Mouse (Mus musculus) liver, embryonic 14.5 days (tissue): Measurements from ENCODE around the gene Sgcd. TPM values are rescaled to one million over a fixed set of nuclear protein-coding genes. Genes with fewer than 3 reads are reported as not detected.

Source experiments
- ATAC-seq: fragments of 200-750 bp; cut with Nextera tagmentation; 2 replicates; pipeline ENCODE4 v1.8.0; 2017; ENCODE audit warnings: moderate number of reproducible peaks, mild to moderate bottlenecking, moderate library complexity; ENCODE audit not compliant: insufficient read depth
- DNase-seq, 3 experiments: peaks; one replicate each; pipeline ENCODE4 v3.0.0-alpha.2; 2012 to 2013; ENCODE audit warnings: low read depth in 3 of 3, low spot score in 3 of 3
- H3K27ac ChIP-seq: fragments of 300-500 bp; sonication (generic); 2 replicates; pipeline ENCODE4 v1.5.1; 2014; ENCODE audit warnings: moderate library complexity, mild to moderate bottlenecking, control low read depth, inconsistent platforms
- H3K27me3 ChIP-seq: fragments of 300-500 bp; sonication (generic); 2 replicates; pipeline ENCODE4 v1.6.1; 2014; ENCODE audit warnings: mild to moderate bottlenecking, low read length, moderate library complexity; ENCODE audit not compliant: control insufficient read depth, insufficient read depth
- H3K36me3 ChIP-seq: fragments of 300-500 bp; sonication (generic); replicated peaks from 2 replicates; pipeline ENCODE4 v1.6.1; 2014; ENCODE audit warnings: low read depth; ENCODE audit not compliant: control insufficient read depth, insufficient read depth
- H3K4me1 ChIP-seq, 2 experiments: fragments of 200-500 bp in 1 of 2; fragments of 300-500 bp in 1 of 2; sonication (generic) in 1 of 2; replicated peaks; 2 replicates each; pipeline ENCODE4 v1.6.1; 2012 to 2014; ENCODE audit warnings: antibody characterized with exemption in 1 of 2, inconsistent platforms in 1 of 2, low read length in 1 of 2; ENCODE audit not compliant: control insufficient read depth in 2 of 2, insufficient read depth in 2 of 2
- H3K4me2 ChIP-seq: fragments of 300-500 bp; sonication (generic); 2 replicates; pipeline ENCODE4 v1.6.1; 2014; ENCODE audit warnings: low read depth, mild to moderate bottlenecking, control low read depth, moderate library complexity
- H3K4me3 ChIP-seq, 2 experiments: fragments of 200-500 bp in 1 of 2; fragments of 300-500 bp in 1 of 2; sonication (generic) in 1 of 2; 2 replicates each; pipeline ENCODE4 v1.5.1; 2012 to 2014; ENCODE audit warnings: low read depth in 2 of 2, low read length in 2 of 2, mild to moderate bottlenecking in 2 of 2, control low read depth in 1 of 2, inconsistent platforms in 1 of 2, moderate library complexity in 1 of 2; ENCODE audit not compliant: insufficient read depth in 1 of 2
- H3K9ac ChIP-seq: fragments of 300-500 bp; sonication (generic); replicated peaks from 2 replicates; pipeline ENCODE4 v1.6.1; 2014; ENCODE audit warnings: mild to moderate bottlenecking, control low read depth, moderate library complexity
- H3K9me3 ChIP-seq: fragments of 300-500 bp; sonication (generic); 2 replicates; pipeline ENCODE4 v1.6.1; 2016; ENCODE audit warnings: low read length, mixed read lengths; ENCODE audit not compliant: control insufficient read depth
- CTCF ChIP-seq: IDR thresholded peaks from 2 replicates; pipeline ENCODE4 v1.5.1; 2016; ENCODE audit warnings: antibody characterized with exemption, low read depth, control low read depth
- EP300 ChIP-seq: IDR thresholded peaks from 2 replicates; pipeline ENCODE4 v1.6.1; 2016; ENCODE audit warnings: antibody characterized with exemption, low read depth
- WGBS: fragments of 180-500 bp; shearing (Covaris S2); extraction: QIAGEN DNeasy Blood & Tissue Kit; methylation state at CpG from one replicate; pipeline ENCODE4 v1.1.7; 2014; ENCODE audit not compliant: insufficient replicate concordance; 5-methylcytosine and 5-hydroxymethylcytosine counted together
- polyA plus RNA-seq, 2 experiments: library from polyadenylated mRNA; depleted of rRNA in 1 of 2; stranded (reverse) in 1 of 2; unstranded in 1 of 2; fragments of >200 nt; fragmentation: Nextera tagmentation in 1 of 2; extraction: Ambion mirVana in 1 of 2; gene quantifications; 2 replicates each; pipeline versions ENCODE4 v1.2.1 to v1.2.3; 2012 to 2014

Sgcd gene
- polyA plus RNA-seq, 2 experiments = 0.04 to 0.08 TPM

DNA sequence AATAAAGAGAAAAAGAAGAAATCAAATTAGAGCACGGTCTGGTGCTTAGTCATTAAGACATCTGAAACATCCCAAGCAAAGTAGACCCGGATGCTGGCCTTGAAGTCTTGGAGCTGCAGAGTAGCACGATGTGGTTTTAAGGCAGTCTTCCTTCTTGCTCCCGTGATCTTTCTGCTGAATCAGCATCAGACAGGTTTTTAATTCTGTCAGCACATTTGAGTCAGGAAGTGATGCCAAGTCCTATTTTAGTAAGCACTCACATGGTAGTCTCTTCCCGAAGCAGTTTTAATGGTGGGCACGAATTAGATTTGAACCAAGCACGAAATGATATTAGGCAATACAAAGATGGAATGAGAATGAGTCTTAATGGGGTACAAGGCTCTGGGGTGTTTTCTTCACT is 789.7 kb downstream of the Sgcd start:
- ATAC-seq (no peak), DNase-seq (no peak)
- no peak overlapping the region for H3K4me3 ChIP-seq
- no peak overlapping the region for H3K4me2 ChIP-seq
- no peaks in the 10 kb centered on the region for H3K9me3 ChIP-seq
- no peaks in the 10 kb centered on the region for H3K36me3 ChIP-seq
- no peak for TF ChIP-seq EP300
- TF ChIP-seq CTCF = no peak
- no peaks in the 10 kb centered on the region for H3K27me3 ChIP-seq
- H3K4me1 ChIP-seq = no peaks in the 10 kb centered on the region
- H3K27ac ChIP-seq = no peak overlapping the region
- no peak overlapping the region for H3K9ac ChIP-seq
- 57% methylated on average over 7 of the region's 7 CpGs for WGBS

DNA sequence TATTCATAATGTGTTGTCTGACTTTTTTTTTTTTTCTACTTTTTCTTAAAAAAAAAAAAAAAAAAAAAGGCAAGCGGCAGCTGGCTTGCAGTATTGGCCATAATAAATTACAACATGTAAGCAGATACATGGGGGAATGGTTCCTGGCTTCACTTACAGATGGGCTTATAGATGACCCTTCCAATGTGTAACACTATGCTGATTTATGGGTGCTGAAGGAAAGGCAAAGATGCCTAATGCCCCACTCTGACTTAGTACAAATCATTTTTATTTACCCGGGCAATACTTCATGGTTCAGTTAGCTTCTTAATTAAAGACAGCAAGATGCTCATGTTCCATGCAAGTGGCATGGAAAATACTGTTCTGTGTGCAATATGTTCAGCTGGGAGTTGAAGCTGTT is 800.2 kb downstream of the Sgcd start:
- no peak for DNase-seq
- H3K27ac ChIP-seq = no peak overlapping the region
- H3K4me2 ChIP-seq = no peak overlapping the region
- no peaks in the 10 kb centered on the region for H3K9me3 ChIP-seq
- no peak overlapping the region for H3K9ac ChIP-seq
- H3K4me1 ChIP-seq = no peaks in the 10 kb centered on the region
- ATAC-seq = no peak
- H3K36me3 ChIP-seq = no peaks in the 10 kb centered on the region
- no peaks in the 10 kb centered on the region for H3K27me3 ChIP-seq
- TF ChIP-seq CTCF = no peak
- 68% methylated on average over 2 of the region's 2 CpGs for WGBS
- H3K4me3 ChIP-seq = no peak overlapping the region

DNA sequence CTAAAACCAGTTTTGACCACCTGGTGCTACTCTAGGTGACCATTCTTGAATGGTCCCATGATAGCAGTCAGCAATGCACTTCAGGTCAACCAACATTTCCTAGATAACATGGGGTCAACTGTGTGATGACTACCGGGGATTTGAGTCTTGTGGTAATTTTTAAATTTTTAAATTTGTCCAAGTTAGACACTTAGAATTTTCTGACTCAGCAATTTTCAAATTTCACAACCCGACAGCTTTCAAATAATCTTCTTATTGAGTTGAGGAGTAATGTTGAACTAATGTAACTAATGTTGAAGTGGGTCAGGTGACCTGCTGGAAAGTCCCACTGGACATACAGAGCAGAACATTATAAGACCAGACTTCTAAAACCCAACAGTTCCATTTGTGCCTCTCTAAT is 813.8 kb downstream of the Sgcd start:
- H3K27me3 ChIP-seq = no peaks in the 10 kb centered on the region
- TF ChIP-seq CTCF = no peak
- TF ChIP-seq EP300 = no peak
- H3K9ac ChIP-seq = no peak overlapping the region
- DNase-seq = no peak
- no peaks in the 10 kb centered on the region for H3K4me1 ChIP-seq
- no peaks in the 10 kb centered on the region for H3K36me3 ChIP-seq
- H3K9me3 ChIP-seq = no peaks in the 10 kb centered on the region
- H3K4me2 ChIP-seq = no peak overlapping the region
- 52% methylated on average over 2 of the region's 2 CpGs for WGBS
- H3K4me3 ChIP-seq = no peak overlapping the region
- ATAC-seq = no peak
- H3K27ac ChIP-seq = no peak overlapping the region

DNA sequence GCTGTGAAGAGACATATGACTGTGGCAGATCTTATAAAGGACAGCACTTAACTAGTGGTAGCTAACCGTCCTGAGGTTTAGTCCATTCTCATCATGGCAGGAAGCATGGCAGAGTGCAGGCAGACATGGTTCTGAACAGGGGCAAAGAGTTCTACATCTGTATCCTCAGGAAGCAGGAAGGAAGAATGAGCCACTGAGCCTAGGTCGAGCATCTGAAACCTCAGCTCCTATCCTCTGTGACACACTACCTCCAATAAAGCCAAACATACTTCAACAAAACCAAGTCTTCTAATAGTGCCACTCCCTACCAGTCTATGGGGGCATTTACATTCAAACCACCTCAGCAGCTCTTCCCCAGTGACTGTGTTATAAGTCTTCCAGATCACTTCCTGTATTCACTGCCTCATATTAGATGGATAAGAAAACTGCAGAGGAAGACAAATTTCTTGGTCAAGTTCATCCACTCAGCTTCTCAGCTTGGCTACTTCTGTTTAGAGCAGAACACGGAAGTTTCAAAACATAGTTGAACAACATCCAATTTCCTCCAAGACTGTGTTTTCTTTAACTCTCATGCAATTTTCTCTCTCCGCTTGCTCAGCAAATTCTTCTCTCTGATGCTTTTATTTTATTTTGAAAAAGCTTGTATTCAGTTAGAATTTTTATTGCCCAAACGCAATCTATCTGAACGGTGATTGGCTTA is 817.7 kb downstream of the Sgcd start:
- no peaks in the 10 kb centered on the region for H3K36me3 ChIP-seq
- no peak for DNase-seq
- ATAC-seq = no peak
- no peak overlapping the region for H3K27ac ChIP-seq
- no peak for TF ChIP-seq CTCF
- no peak for TF ChIP-seq EP300
- H3K9me3 ChIP-seq = no peaks in the 10 kb centered on the region
- H3K4me2 ChIP-seq = no peak overlapping the region
- H3K27me3 ChIP-seq = no peaks in the 10 kb centered on the region
- H3K4me1 ChIP-seq = no peaks in the 10 kb centered on the region
- no peak overlapping the region for H3K4me3 ChIP-seq
- whole genome bisulfite sequencing = 43% methylated on average over 6 of the region's 6 CpGs
- H3K9ac ChIP-seq = no peak overlapping the region

DNA sequence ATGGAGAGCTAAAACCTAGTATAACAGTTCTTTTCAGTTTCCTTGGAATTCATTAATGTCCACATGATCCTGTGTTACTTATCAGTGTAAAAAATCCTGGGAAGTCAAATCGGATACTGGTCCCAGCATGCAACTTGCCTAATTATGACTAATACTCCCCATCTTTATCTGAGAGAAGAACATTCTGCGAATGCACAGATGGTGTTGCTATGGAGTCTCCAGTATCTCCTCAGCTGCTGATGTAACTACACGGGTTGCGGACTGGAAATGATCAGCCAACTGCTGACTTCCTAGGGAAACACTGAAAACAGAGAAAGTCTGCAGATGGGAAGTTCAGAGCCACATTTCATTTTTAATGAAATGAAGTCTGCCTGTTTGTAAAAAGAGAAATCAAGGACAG is 821.4 kb downstream of the Sgcd start:
- Histone ChIP-seq H3K9me3 (no peaks in the 10 kb centered on the region), H3K4me2 (no peak overlapping the region), H3K4me1 (no peaks in the 10 kb centered on the region), H3K9ac (no peak overlapping the region), H3K27ac (no peak overlapping the region), H3K4me3 (no peak overlapping the region), H3K27me3 (no peaks in the 10 kb centered on the region), H3K36me3 (no peaks in the 10 kb centered on the region)
- no peak for DNase-seq
- no peak for ATAC-seq
- TF ChIP-seq CTCF = no peak
- TF ChIP-seq EP300 = no peak
- WGBS = 71% methylated on average over 4 of the region's 4 CpGs
